Mouse (Mus musculus): ENCODE measurements around the gene Rcan3. TPM values are rescaled to one million over a fixed set of nuclear protein-coding genes. Genes with fewer than 3 reads are reported as not detected.

Rcan3 gene
- polyA plus RNA-seq, 1 experiment from 2014 or later: 14.1 TPM

DNA sequence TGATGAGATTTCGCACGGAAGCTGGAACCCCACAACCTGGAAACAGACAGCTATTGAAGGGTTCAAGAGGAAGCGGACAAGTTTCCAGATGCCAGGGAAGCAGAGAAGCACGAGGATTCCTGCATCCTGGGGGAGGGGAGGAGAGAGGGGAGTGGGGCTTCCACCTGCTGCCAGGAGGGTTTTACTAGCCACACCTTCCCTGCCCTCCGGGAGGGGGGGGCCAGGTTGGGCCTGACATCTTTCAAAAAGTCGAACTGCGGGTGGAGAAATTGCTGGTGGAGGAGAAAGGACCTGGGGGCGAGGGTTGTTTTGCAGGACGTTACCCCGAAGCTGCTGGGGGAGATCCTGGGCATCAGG lies 589 bp downstream of the Rcan3 start:
- H3K27me3 ChIP-seq (ENCODE audit: insufficient read depth, low read length): no peaks in the 10 kb centered on the region
- peak overlapping the region; percentile 70 for H3K4me3 ChIP-seq (ENCODE audit: low read depth, low read length)
- peak; percentile 16 for DNase-seq
- peak overlapping the region; percentile 77 for H3K9ac ChIP-seq
- H3K27ac ChIP-seq (ENCODE audit: low read depth): peak overlapping the region; percentile 63; the same call in 1 of the 2 replicates
- ATAC-seq (ENCODE audit: insufficient read depth): no peak
- 10% methylated on average over 10 of the region's 10 CpGs for WGBS
- H3K36me3 ChIP-seq (ENCODE audit: insufficient read depth): no peaks in the 10 kb centered on the region
- H3K4me1 ChIP-seq (ENCODE audit: insufficient read depth): peaks cover 4% of the 10 kb centered on the region; the same call in 1 of the 2 replicates
- TF ChIP-seq CTCF (IDR thresholded peaks at IDR 0.05; ENCODE audit: low read depth): no peak
- peak overlapping the region; percentile 93 for H3K4me2 ChIP-seq
- H3K9me3 ChIP-seq (ENCODE audit: low read depth, low read length): no peaks in the 10 kb centered on the region

GRCm38 (mm10) chr4:135429990-135430760 lies 3.5 kb downstream of the Rcan3 start:
- no peak for ATAC-seq (ENCODE audit: insufficient read depth)
- no peak overlapping the region for H3K4me3 ChIP-seq (ENCODE audit: low read depth, low read length)
- WGBS: 77% methylated on average over 8 of the region's 8 CpGs
- H3K4me2 ChIP-seq: no peak overlapping the region
- no peak overlapping the region for H3K9ac ChIP-seq
- H3K36me3 ChIP-seq (ENCODE audit: insufficient read depth): no peaks in the 10 kb centered on the region
- no peak for TF ChIP-seq CTCF (IDR thresholded peaks at IDR 0.05; ENCODE audit: low read depth)
- no peak for DNase-seq
- no peaks in the 10 kb centered on the region for H3K9me3 ChIP-seq (ENCODE audit: low read depth, low read length)
- H3K27me3 ChIP-seq (ENCODE audit: insufficient read depth, low read length): no peaks in the 10 kb centered on the region
- H3K27ac ChIP-seq (ENCODE audit: low read depth): no peak overlapping the region
- H3K4me1 ChIP-seq (ENCODE audit: insufficient read depth): peaks cover 4% of the 10 kb centered on the region; the same call in 1 of the 2 replicates

GRCm38 (mm10) chr4:135429383-135429782 lies 4.3 kb downstream of the Rcan3 start:
- Histone ChIP-seq H3K27ac (ENCODE audit: low read depth) (no peak overlapping the region), H3K36me3 (ENCODE audit: insufficient read depth) (peaks cover under 1% of the 10 kb centered on the region; the same call in 1 of the 2 replicates), H3K4me3 (ENCODE audit: low read depth, low read length) (no peak overlapping the region), H3K4me2 (no peak overlapping the region), H3K4me1 (ENCODE audit: insufficient read depth) (peaks cover 4% of the 10 kb centered on the region; the same call in 1 of the 2 replicates), H3K9ac (no peak overlapping the region), H3K9me3 (ENCODE audit: low read depth, low read length) (no peaks in the 10 kb centered on the region), H3K27me3 (ENCODE audit: insufficient read depth, low read length) (no peaks in the 10 kb centered on the region)
- no peak for DNase-seq
- ATAC-seq (ENCODE audit: insufficient read depth): no peak
- TF ChIP-seq CTCF (IDR thresholded peaks at IDR 0.05; ENCODE audit: low read depth): no peak
- WGBS: 79% methylated on average over 4 of the region's 4 CpGs

GRCm38 (mm10) chr4:135426587-135426986 lies 7.1 kb downstream of the Rcan3 start:
- no peak overlapping the region for H3K4me2 ChIP-seq
- 86% methylated on average over 7 of the region's 7 CpGs for WGBS
- H3K36me3 ChIP-seq (ENCODE audit: insufficient read depth): peaks cover 2% of the 10 kb centered on the region; the same call in 1 of the 2 replicates
- H3K9me3 ChIP-seq (ENCODE audit: low read depth, low read length): no peaks in the 10 kb centered on the region
- no peak overlapping the region for H3K9ac ChIP-seq
- H3K27ac ChIP-seq (ENCODE audit: low read depth): no peak overlapping the region
- H3K4me1 ChIP-seq (ENCODE audit: insufficient read depth): no peaks in the 10 kb centered on the region
- TF ChIP-seq CTCF (IDR thresholded peaks at IDR 0.05; ENCODE audit: low read depth): no peak
- no peak overlapping the region for H3K4me3 ChIP-seq (ENCODE audit: low read depth, low read length)
- no peak for DNase-seq
- ATAC-seq (ENCODE audit: insufficient read depth): no peak
- no peaks in the 10 kb centered on the region for H3K27me3 ChIP-seq (ENCODE audit: insufficient read depth, low read length)

DNA sequence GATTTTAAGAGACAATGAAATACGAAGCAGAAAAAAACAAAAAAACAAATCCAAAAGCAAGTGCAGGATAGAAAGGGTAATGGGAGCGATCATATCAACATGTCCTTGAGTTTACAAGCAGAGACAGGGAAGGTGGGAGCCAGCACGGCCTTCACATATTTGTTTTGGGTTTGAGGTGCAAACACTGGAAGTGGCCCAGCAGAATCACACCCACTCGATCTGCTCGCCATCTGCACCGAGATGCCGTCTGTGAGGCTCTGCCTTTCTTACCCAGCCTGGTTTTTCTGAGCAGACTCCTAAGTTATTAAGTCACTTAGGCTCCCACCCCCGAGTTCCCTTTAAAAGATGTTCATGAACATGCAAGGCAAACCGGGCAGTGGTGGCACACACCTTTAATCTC lies 8.0 kb downstream of the Rcan3 start:
- no peak for TF ChIP-seq CTCF (IDR thresholded peaks at IDR 0.05; ENCODE audit: low read depth)
- WGBS: 66% methylated on average over 9 of the region's 9 CpGs
- ATAC-seq (ENCODE audit: insufficient read depth): no peak
- Histone ChIP-seq H3K4me3 (ENCODE audit: low read depth, low read length) (no peak overlapping the region), H3K4me1 (ENCODE audit: insufficient read depth) (no peaks in the 10 kb centered on the region), H3K9me3 (ENCODE audit: low read depth, low read length) (no peaks in the 10 kb centered on the region), H3K4me2 (no peak overlapping the region), H3K27me3 (ENCODE audit: insufficient read depth, low read length) (no peaks in the 10 kb centered on the region), H3K36me3 (ENCODE audit: insufficient read depth) (peaks cover 2% of the 10 kb centered on the region; the same call in 1 of the 2 replicates), H3K9ac (no peak overlapping the region), H3K27ac (ENCODE audit: low read depth) (no peak overlapping the region)
- DNase-seq: no peak

DNA sequence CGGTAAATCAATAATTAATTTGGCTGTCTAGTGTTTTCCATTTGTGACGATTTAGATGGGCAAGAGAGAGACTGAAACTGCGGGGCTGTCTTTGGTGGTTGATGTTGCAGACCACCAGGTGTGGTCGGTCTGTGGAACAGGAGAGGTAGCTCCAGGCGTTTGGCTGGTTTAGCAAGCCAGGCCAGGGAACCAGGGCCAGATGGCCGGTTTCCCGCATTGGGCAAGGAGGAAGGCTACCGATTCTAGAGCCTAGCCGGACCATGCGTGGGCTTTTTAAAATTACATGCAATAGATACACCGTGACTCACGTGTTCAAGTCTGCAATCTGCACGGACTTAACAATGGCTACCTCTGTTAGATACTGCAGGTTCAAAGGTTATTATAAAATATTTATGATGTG lies 12.7 kb downstream of the Rcan3 start:
- H3K4me3 ChIP-seq (ENCODE audit: low read depth, low read length): no peak overlapping the region
- peaks cover 37% of the 10 kb centered on the region for H3K36me3 ChIP-seq (ENCODE audit: insufficient read depth)
- H3K27me3 ChIP-seq (ENCODE audit: insufficient read depth, low read length): no peaks in the 10 kb centered on the region
- 90% methylated on average over 13 of the region's 13 CpGs for WGBS
- no peak overlapping the region for H3K4me2 ChIP-seq
- no peaks in the 10 kb centered on the region for H3K4me1 ChIP-seq (ENCODE audit: insufficient read depth)
- no peak for ATAC-seq (ENCODE audit: insufficient read depth)
- no peak for TF ChIP-seq CTCF (IDR thresholded peaks at IDR 0.05; ENCODE audit: low read depth)
- DNase-seq: no peak
- no peak overlapping the region for H3K27ac ChIP-seq (ENCODE audit: low read depth)
- no peaks in the 10 kb centered on the region for H3K9me3 ChIP-seq (ENCODE audit: low read depth, low read length)
- H3K9ac ChIP-seq: no peak overlapping the region

DNA sequence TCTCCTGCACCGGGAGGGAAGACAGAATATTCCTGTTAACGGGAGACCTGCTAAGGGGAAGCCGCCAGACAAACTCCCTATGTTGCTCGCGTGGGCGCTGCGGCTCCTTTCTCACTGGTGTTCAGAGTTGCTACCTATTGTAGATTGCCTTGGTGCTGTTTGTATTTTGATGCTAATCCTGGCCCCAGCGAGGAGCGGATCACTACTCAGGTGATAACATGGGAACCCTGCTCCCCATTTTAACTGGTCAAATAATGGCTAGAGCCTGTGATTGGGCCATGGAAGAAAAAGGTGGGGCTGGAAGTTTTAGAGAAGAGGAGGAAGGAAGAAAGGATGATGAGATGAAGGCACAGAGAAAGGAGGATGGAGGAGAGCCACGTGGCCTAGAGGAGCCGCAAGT lies 13.2 kb downstream of the Rcan3 start:
- Histone ChIP-seq H3K4me3 (ENCODE audit: low read depth, low read length) (no peak overlapping the region), H3K36me3 (ENCODE audit: insufficient read depth) (peaks cover 37% of the 10 kb centered on the region), H3K4me2 (no peak overlapping the region), H3K4me1 (ENCODE audit: insufficient read depth) (no peaks in the 10 kb centered on the region), H3K27ac (ENCODE audit: low read depth) (no peak overlapping the region), H3K27me3 (ENCODE audit: insufficient read depth, low read length) (no peaks in the 10 kb centered on the region), H3K9me3 (ENCODE audit: low read depth, low read length) (no peaks in the 10 kb centered on the region), H3K9ac (no peak overlapping the region)
- DNase-seq: no peak
- TF ChIP-seq CTCF (IDR thresholded peaks at IDR 0.05; ENCODE audit: low read depth): no peak
- no peak for ATAC-seq (ENCODE audit: insufficient read depth)
- WGBS: 71% methylated on average over 11 of the region's 11 CpGs
